Mouse (Mus musculus): Measurements from ENCODE around the gene Olfr1402. TPM values are rescaled to one million over a fixed set of nuclear protein-coding genes. Genes with fewer than 3 reads are reported as not detected.

The Olfr1402 gene
- polyA plus RNA-seq (2012; rRNA removed): not detected in 2 replicates

GRCm38 (mm10) chr3:97421920-97422319 lies at the start of gene Olfr1402:
Olfr1402 (minus strand) TSS chr3:97422020.

Other genes starting within 250 kb of the Olfr1402 start
- 29.3 and 39.8 TPM in 2 replicates for gene Bcl9, start 124.1 kb downstream of the Olfr1402 start, polyA plus RNA-seq (2012; rRNA removed)
- 4.7 and 5.6 TPM in 2 replicates for gene Chd1l, start 188.2 kb upstream of the Olfr1402 start, polyA plus RNA-seq (2012; rRNA removed)
- gene Fmo5, start 206.8 kb upstream of the Olfr1402 start, polyA plus RNA-seq (2012; rRNA removed): 0.82 and 1.0 TPM in 2 replicates
- 30.1 and 31.8 TPM in 2 replicates for gene Prkab2, start 236.2 kb upstream of the Olfr1402 start, polyA plus RNA-seq (2012; rRNA removed)